Mouse (Mus musculus) stomach, postnatal 0 days (tissue): ENCODE data around the gene Hic1. TPM values are rescaled to one million over a fixed set of nuclear protein-coding genes. Genes with fewer than 3 reads are reported as not detected.

ENCODE experiments used
- ATAC-seq: fragments of 200-750 bp; cut with Nextera tagmentation; 2 replicates; pipeline ENCODE4 v1.8.0; 2017; ENCODE audit not compliant: low FRiP score, low TSS enrichment
- DNase-seq: peaks from one replicate; pipeline ENCODE4 v3.0.0-alpha.2; 2016; ENCODE audit warnings: low spot score
- H3K27ac ChIP-seq: fragments of 300-500 bp; sonication (generic); replicated peaks from 2 replicates; pipeline ENCODE4 v1.5.1; 2014; ENCODE audit warnings: mild to moderate bottlenecking, control low read depth
- H3K27me3 ChIP-seq: fragments of 300-500 bp; sonication (generic); 2 replicates; pipeline ENCODE4 v1.6.1; 2014; ENCODE audit warnings: low read length; ENCODE audit not compliant: control insufficient read depth, insufficient read depth
- H3K36me3 ChIP-seq: fragments of 300-500 bp; sonication (generic); 2 replicates; pipeline ENCODE4 v1.6.1; 2014; ENCODE audit warnings: low read length, mixed read lengths; ENCODE audit not compliant: control insufficient read depth, insufficient read depth
- H3K4me1 ChIP-seq: fragments of 300-500 bp; sonication (generic); replicated peaks from 2 replicates; pipeline ENCODE4 v1.6.1; 2014; ENCODE audit warnings: antibody characterized with exemption; ENCODE audit not compliant: control insufficient read depth, insufficient read depth
- H3K4me2 ChIP-seq: fragments of 300-500 bp; sonication (generic); replicated peaks from 2 replicates; pipeline ENCODE4 v1.6.1; 2014; ENCODE audit warnings: low read depth, mild to moderate bottlenecking, control low read depth, moderate library complexity
- H3K4me3 ChIP-seq: fragments of 300-500 bp; sonication (generic); 2 replicates; pipeline ENCODE4 v1.5.1; 2014; ENCODE audit warnings: low read depth, low read length, control low read depth
- H3K9ac ChIP-seq: fragments of 300-500 bp; sonication (generic); 2 replicates; pipeline ENCODE4 v1.6.1; 2014; ENCODE audit warnings: mild to moderate bottlenecking, low read length, control low read depth, mixed read lengths
- H3K9me3 ChIP-seq: fragments of 300-500 bp; sonication (generic); 2 replicates; pipeline ENCODE4 v1.6.1; 2016; ENCODE audit warnings: low read length; ENCODE audit not compliant: control insufficient read depth
- CTCF ChIP-seq: IDR thresholded peaks from 2 replicates; pipeline ENCODE4 v1.5.1; 2016; ENCODE audit warnings: antibody characterized with exemption, low read depth, mild to moderate bottlenecking, moderate library complexity
- EP300 ChIP-seq: optimal IDR thresholded peaks from 2 replicates; pipeline ENCODE3; 2016; ENCODE audit warnings: antibody characterized with exemption
- WGBS: fragments of 180-500 bp; shearing (Covaris S2); extraction: QIAGEN DNeasy Blood & Tissue Kit; methylation state at CpG from one replicate; pipeline ENCODE4 v1.1.7; 2014; 5-methylcytosine and 5-hydroxymethylcytosine counted together
- polyA plus RNA-seq: library from polyadenylated mRNA; unstranded; fragments of >200 nt; fragmentation: Nextera tagmentation; extraction: Ambion mirVana; gene quantifications from 2 replicates; pipeline ENCODE4 v1.2.1, GENCODE M21; 2015

Gene Hic1
- polyA plus RNA-seq, 1 experiment from 2014 or later = 6.6 TPM

DNA sequence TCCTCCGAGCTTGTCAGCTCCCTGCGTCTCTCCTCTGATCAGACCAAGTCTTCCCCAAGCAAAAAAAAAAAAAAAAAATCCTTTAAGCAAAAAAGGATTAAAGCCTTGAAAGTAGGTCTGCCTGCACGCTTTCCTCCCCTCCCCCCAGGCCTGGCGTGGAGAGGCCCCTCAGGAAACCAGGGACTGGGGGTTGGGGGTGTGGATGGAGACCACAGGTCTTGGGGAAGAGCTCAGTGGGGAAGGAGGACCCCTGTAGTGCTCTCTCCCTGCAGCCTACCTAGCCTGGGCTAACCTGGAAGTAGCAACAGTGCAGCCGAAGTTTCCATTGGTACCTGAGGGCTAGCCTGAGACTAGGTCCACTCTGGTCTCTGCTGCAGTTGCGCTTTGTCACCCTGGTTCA is 41.4 kb upstream of the Hic1 start:
- Histone ChIP-seq H3K4me1 (peaks cover 4% of the 10 kb centered on the region), H3K36me3 (no peaks in the 10 kb centered on the region), H3K27me3 (no peaks in the 10 kb centered on the region), H3K4me3 (no peak overlapping the region), H3K9me3 (no peaks in the 10 kb centered on the region), H3K9ac (no peak overlapping the region), H3K4me2 (no peak overlapping the region), H3K27ac (no peak overlapping the region)
- TF ChIP-seq EP300 (no peak), CTCF (no peak)
- DNase-seq (no peak), ATAC-seq (no peak)
- 66% methylated on average over 6 of the region's 6 CpGs for WGBS

- Histone ChIP-seq H3K27me3 (no peaks in the 10 kb centered on the region), H3K9me3 (no peaks in the 10 kb centered on the region), H3K4me1 (peaks cover 4% of the 10 kb centered on the region), H3K4me3 (no peak overlapping the region), H3K4me2 (no peak overlapping the region), H3K36me3 (no peaks in the 10 kb centered on the region), H3K27ac (no peak overlapping the region), H3K9ac (no peak overlapping the region)
- no peak for DNase-seq
- no peak for ATAC-seq
- no peak for TF ChIP-seq EP300
- no peak for TF ChIP-seq CTCF
- WGBS = 75% methylated on average over 4 of the region's 4 CpGs
These were observed 40.8 kb upstream of the Hic1 start for GRCm38 (mm10) chr11:75210093-75210492.

DNA sequence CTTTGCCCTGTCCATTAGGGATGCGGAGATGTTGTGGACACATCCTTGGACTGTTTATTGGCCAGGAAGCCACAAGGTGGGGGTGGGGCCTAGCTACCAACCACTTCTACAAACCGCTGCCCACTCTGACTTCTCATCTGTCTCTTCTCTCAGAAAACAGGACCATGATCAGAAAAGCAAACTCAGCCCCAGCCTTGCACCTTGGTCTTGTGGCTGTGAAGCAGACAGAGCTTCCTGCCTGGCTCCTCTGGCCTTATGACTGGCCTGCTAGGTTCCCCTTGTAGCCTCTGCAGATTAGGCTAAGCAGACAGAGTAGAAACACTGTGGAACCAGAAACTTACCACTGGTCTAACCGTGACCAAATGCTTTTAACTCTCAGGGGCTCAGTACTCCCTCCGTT is 40.0 kb upstream of the Hic1 start:
- ATAC-seq (no peak), DNase-seq (no peak)
- Histone ChIP-seq H3K4me3 (no peak overlapping the region), H3K27me3 (no peaks in the 10 kb centered on the region), H3K4me1 (peaks cover 4% of the 10 kb centered on the region), H3K9ac (no peak overlapping the region), H3K36me3 (no peaks in the 10 kb centered on the region), H3K4me2 (no peak overlapping the region), H3K9me3 (no peaks in the 10 kb centered on the region), H3K27ac (no peak overlapping the region)
- no peak for TF ChIP-seq EP300
- no peak for TF ChIP-seq CTCF
- WGBS = 91% methylated on average over 4 of the region's 4 CpGs

GRCm38 (mm10) chr11:75206347-75206746 is 37.0 kb upstream of the Hic1 start:
- TF ChIP-seq CTCF = no peak
- no peak for TF ChIP-seq EP300
- no peaks in the 10 kb centered on the region for H3K36me3 ChIP-seq
- DNase-seq (no peak), ATAC-seq (no peak)
- WGBS = 62% methylated on average over 4 of the region's 4 CpGs
- H3K4me3 ChIP-seq = no peak overlapping the region
- H3K4me1 ChIP-seq = no peaks in the 10 kb centered on the region
- H3K9me3 ChIP-seq = no peaks in the 10 kb centered on the region
- no peak overlapping the region for H3K4me2 ChIP-seq
- H3K27me3 ChIP-seq = no peaks in the 10 kb centered on the region
- no peak overlapping the region for H3K9ac ChIP-seq
- no peak overlapping the region for H3K27ac ChIP-seq

GRCm38 (mm10) chr11:75204472-75204871 is 35.2 kb upstream of the Hic1 start:
- 55% methylated on average over 9 of the region's 9 CpGs for WGBS
- DNase-seq = no peak
- Histone ChIP-seq H3K4me1 (no peaks in the 10 kb centered on the region), H3K27ac (no peak overlapping the region), H3K9ac (no peak overlapping the region), H3K9me3 (no peaks in the 10 kb centered on the region), H3K4me2 (no peak overlapping the region), H3K4me3 (no peak overlapping the region), H3K36me3 (no peaks in the 10 kb centered on the region), H3K27me3 (no peaks in the 10 kb centered on the region)
- ATAC-seq = no peak
- TF ChIP-seq EP300 (no peak), CTCF (no peak)

DNA sequence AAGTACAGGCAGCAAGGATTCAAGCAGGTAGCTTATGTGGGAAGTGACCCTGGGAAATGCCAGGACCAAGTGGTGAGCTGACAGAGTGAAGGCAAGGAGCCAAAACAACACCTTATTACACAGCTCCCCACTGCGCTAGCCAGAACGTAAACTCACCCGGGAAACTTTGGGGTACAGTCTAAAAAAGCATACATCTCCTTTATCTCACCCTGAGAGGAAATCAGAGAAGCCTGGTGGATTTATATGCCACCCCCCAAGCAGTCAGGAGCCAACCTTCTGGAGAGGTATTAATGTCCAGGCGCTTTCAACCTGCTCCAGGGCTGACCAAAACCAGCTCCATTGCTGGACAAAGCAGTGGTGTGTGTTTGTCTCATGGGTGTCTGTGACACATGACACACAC is 34.6 kb upstream of the Hic1 start:
- no peak for TF ChIP-seq CTCF
- TF ChIP-seq EP300 = no peak
- WGBS = 86% methylated on average over 4 of the region's 4 CpGs

More for the DNA sequence above, 34.6 kb upstream of the Hic1 start:
- H3K9ac ChIP-seq = no peak overlapping the region
- no peaks in the 10 kb centered on the region for H3K36me3 ChIP-seq
- no peak for ATAC-seq
- H3K4me2 ChIP-seq = no peak overlapping the region
- H3K9me3 ChIP-seq = no peaks in the 10 kb centered on the region
- no peak overlapping the region for H3K4me3 ChIP-seq
- no peak for DNase-seq
- no peaks in the 10 kb centered on the region for H3K27me3 ChIP-seq
- no peaks in the 10 kb centered on the region for H3K4me1 ChIP-seq
- no peak overlapping the region for H3K27ac ChIP-seq
